Mouse (Mus musculus) embryonic fibroblast, embryonic 13.5 days (primary cell): ENCODE measurements at regions not wholly inside any gene's neighbourhood (a gene's known extent, or its start where the extent isn't known, plus 50 kb on each side); places are given as distances from the start of the nearest gene placed in this dataset.

Source experiments
- H3K27ac ChIP-seq: 2 replicates; pipeline ENCODE4 v1.5.1; 2012; ENCODE audit warnings: low read length, control low read depth, inconsistent platforms; ENCODE audit not compliant: insufficient read depth
- H3K4me1 ChIP-seq: 2 replicates; pipeline ENCODE4 v1.6.1; 2011; ENCODE audit warnings: low read length; ENCODE audit not compliant: control insufficient read depth, insufficient read depth
- H3K4me3 ChIP-seq: 2 replicates; pipeline ENCODE4 v1.5.1; 2011; ENCODE audit warnings: mild to moderate bottlenecking, control low read depth, low read length; ENCODE audit not compliant: insufficient read depth
- CTCF ChIP-seq: IDR thresholded peaks from 2 replicates; pipeline ENCODE4 v1.5.1; 2011; ENCODE audit warnings: mild to moderate bottlenecking, control low read depth, low read length, moderate library complexity, borderline replicate concordance; ENCODE audit not compliant: insufficient read depth
- POLR2A ChIP-seq: IDR thresholded peaks from 2 replicates; pipeline ENCODE4 v1.6.1; 2011; ENCODE audit warnings: low read depth, mild to moderate bottlenecking, control low read depth, low read length, moderate library complexity

DNA sequence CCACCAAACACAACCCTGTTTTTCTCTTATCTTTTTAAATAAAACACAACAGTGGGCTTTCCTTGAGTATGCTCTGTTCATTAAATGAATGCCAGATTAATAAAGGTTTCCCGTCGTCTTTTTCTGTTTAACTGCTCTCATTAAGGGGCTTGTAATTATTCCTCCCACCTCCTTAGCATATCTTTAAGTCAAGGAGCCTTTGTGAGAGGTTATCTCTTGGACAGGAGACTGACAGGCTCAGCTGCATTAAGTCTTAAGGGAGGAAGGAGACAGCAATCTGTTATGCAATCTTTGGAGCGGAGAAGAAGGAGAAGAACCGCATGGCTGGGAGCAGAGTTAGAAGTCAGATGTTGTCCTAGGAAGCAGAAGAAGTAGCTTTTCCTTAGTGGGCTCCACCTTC lies 111.3 kb upstream of the Syt6 start:
- no peak for TF ChIP-seq POLR2A
- no peak for TF ChIP-seq CTCF
- Histone ChIP-seq H3K4me3 (no peak overlapping the region), H3K27ac (no peak overlapping the region), H3K4me1 (no peaks in the 10 kb centered on the region)

DNA sequence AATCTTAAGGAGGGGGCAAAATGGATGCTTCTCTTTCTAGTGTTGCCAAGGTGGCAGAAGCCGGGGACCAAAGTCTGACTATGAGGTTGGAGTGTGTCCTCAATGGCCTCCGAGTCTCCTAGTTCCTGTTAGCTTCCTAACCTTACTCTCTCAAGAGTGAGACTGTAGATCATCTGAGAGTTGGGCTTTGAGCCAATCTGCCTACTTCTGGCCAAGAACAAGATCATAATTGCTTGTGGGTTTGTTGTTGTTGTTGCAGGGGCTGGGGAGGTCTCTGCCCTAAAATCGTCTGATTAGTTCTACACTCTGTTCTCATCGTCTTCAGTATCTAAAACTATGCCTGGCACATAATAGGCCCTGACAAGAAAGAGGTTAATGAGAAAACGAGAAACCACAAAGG lies 110.8 kb upstream of the Syt6 start:
- no peaks in the 10 kb centered on the region for H3K4me1 ChIP-seq
- TF ChIP-seq CTCF (no peak), POLR2A (no peak)

DNA sequence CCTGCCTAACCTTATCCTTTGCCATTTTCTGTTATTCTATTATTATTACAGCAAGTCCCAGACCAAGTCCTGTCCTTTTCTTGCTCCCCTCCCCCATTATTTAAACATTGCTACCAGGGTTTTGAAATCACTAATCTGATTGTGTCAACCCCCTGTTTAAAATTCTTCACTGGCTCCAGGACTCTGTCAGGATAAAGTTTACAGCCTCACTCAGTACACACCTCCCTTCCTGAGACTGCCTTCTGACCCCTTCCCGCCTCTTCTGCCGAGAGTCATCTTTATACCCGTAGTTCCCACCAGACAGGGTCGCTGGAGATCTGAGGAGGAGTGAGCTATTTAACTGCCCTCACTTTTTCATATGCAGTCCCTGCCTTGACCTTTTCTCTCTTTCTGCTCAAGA lies 110.3 kb upstream of the Syt6 start:
- no peak overlapping the region for H3K27ac ChIP-seq
- no peak for TF ChIP-seq CTCF
- no peak for TF ChIP-seq POLR2A
- no peak overlapping the region for H3K4me3 ChIP-seq
- H3K4me1 ChIP-seq = no peaks in the 10 kb centered on the region

More for the DNA sequence above, 110.8 kb upstream of the Syt6 start:
- Histone ChIP-seq H3K27ac (no peak overlapping the region), H3K4me3 (no peak overlapping the region)

DNA sequence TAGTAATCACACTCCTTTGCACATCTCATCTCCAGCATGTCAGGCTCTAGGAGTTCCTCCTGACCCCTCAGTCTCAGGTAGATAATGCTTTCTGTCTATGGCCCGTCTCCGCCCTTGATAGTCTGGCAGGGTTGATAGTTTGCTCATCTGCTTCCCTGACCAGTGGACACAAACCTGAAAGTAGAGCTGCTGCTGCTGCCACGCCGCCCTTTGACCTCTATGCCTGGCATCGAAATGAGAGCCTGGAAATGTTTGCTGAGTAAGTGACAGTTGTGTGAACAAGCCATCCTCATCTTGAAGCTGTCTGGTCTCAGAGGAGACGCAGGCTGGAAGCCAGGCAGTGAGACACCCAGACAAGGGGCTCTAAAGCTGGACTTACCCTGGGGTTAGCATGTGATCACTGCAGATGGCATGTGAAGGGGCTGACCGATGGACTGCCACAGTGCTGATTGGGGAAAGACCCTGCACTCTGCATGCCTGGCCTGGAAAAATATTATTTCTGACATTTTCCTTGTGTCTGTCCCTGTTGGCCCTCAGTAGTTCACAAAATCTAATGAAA lies 109.8 kb upstream of the Syt6 start:
- TF ChIP-seq CTCF (no peak), POLR2A (no peak)
- H3K4me1 ChIP-seq = no peaks in the 10 kb centered on the region
- no peak overlapping the region for H3K27ac ChIP-seq
- no peak overlapping the region for H3K4me3 ChIP-seq

DNA sequence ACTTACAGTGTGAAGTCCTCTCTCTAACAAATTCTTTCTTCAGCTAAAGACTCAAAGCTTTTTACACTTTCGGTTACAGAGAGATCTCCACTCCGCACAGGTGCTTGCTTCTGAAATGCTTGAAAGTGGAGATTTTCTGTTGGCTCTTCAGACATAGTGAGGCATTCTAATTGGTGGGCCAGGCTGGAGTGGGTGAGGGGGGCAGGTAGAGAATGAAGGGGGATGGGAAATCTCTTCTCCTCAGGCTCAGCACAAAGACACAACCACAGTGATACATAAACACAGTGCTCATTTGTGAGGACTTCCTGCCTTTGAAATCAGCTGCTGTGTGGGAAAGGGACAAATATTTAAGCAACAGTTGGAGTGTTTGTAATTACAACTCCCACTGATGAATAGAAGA lies 109.1 kb upstream of the Syt6 start:
- TF ChIP-seq POLR2A (no peak), CTCF (no peak)

DNA sequence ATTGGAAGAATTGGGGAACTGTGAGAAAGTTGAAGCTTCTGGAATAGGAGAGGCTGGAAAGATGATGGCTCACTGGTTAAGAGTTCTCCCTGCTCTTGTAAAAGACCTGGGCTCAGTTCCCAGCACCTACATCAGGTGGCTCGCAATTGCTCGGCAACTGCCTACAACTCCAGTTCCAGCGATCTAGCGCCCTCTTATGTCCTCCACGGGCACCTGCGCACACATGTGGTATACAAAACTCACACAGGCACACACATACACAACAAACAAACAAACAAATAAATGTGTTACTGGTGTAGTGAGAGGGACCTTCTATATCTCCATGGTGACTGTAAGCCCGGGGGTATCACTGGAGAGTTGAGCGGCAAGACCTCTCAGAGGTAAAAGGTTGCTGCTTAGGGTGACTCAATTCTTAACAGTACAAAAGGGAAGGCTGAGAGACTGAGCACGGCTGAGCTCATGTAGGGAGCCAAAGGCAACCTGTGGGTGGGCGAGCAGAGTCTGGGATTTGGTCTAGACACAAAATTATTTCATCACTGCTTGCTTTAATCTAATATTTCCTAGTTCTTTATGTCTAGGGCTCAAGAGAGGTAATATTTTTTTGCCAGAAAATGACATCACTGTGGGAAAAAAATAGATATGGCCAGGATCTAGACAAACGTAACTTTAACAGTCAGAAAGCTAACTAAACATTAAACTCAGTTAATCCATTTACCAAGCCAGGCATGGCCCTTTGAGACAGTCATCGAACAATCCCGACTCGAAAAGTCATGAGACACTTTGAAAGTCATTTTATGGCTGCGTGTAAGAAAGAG lies 104.2 kb upstream of the Syt6 start:
- Histone ChIP-seq H3K4me3 (no peak overlapping the region), H3K27ac (no peak overlapping the region), H3K4me1 (no peaks in the 10 kb centered on the region)
- TF ChIP-seq POLR2A (no peak), CTCF (no peak)

More for the DNA sequence above, 109.1 kb upstream of the Syt6 start:
- H3K4me1 ChIP-seq = no peaks in the 10 kb centered on the region
- no peak overlapping the region for H3K27ac ChIP-seq
- no peak overlapping the region for H3K4me3 ChIP-seq

DNA sequence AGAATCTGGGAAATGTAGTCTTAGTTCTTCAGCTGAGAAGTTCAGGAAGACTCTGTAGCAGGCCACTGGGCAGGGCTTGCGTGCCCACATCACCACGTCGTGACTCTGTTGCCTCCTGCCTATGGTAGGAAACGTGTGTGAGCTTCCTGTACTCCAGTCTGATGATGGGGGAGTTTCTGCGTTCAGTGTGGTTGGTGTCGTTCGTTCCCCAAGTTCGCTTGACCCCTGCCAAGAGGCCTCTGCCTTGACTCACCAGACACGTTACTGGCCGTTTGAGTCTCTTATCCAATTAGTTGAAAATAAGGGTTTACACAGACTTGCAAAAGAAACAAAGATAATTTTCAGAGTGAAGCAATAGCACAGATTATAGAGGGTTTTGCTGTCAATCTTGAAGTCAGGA lies 102.4 kb upstream of the Syt6 start:
- Histone ChIP-seq H3K4me1 (no peaks in the 10 kb centered on the region), H3K4me3 (no peak overlapping the region), H3K27ac (no peak overlapping the region)
- TF ChIP-seq CTCF (no peak), POLR2A (no peak)

DNA sequence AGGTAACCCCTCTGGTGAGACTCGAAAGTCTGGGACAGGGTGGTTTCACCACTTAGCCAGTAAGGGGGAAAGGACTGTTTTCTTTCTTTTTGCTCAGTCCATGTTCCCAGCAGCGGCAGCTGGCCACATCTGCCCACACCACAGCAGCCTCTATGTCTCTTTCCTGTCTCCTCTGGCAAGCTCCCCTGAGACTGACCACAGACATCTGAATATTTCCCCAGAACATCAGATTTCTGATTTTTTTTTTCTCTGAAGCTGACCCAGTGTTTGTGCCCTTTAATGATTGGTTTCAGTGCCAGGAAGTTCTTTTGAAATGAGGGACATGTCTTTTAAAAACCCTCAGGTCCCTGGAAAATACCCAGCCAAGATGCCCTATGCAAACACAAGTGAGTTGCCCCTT lies 101.7 kb upstream of the Syt6 start:
- H3K4me1 ChIP-seq = no peaks in the 10 kb centered on the region
- TF ChIP-seq POLR2A = no peak
- TF ChIP-seq CTCF = no peak
- H3K4me3 ChIP-seq = no peak overlapping the region
- no peak overlapping the region for H3K27ac ChIP-seq

DNA sequence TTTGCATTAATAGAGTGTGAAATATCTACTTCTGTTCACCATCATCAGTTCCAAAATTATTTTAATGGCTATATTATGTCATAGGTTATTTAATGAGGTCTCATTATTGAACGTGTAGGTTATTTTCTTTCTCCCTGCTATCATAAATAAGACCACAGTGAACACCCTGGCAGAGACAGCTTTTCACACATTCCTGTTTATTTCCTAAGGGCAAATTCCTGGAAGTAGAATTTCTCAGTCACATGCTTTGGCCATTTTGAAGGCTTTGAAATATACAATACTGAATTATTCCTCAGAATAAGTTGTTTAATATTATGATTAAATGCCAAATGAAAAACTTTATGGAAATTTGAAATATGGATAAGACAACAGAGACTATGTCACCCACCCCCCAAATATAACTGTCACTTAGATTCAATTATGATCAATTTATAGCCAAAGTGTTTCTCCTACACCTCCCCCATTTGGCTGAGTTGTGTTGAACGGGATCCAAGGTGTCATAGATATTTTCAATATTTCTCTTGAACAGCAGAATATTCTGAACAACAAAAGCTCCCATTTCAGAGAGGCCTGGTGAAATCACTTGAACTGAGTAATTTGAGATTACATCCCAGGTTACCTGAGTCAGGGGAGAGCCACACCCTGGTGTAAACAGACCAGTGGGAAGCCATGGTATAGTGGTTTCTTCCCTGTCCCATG lies 95.0 kb upstream of the Syt6 start:
- Histone ChIP-seq H3K27ac (no peak overlapping the region), H3K4me1 (no peaks in the 10 kb centered on the region), H3K4me3 (no peak overlapping the region)
- TF ChIP-seq CTCF = no peak
- no peak for TF ChIP-seq POLR2A

DNA sequence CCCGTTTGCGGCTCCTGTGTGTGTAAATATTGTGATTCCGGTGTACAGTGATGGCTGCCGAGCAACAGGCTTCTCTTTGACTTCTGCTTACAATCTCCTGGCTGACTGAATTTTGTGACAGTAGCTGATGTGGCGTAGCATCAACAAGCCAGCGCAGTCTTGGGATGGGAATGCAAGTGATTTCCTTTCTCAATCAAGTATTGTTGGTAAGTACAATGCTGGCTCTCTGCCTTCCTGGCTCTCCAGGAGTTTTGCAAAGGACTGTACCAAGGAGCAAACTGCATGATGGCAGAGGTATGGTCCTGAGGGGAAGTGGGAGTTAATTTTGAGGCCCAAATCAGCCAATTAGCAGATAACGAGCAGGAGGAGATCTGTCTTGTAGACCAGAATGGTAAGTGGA lies 94.4 kb upstream of the Syt6 start:
- no peak overlapping the region for H3K4me3 ChIP-seq
- H3K4me1 ChIP-seq = no peaks in the 10 kb centered on the region
- TF ChIP-seq POLR2A = no peak
- no peak for TF ChIP-seq CTCF
- H3K27ac ChIP-seq = no peak overlapping the region

DNA sequence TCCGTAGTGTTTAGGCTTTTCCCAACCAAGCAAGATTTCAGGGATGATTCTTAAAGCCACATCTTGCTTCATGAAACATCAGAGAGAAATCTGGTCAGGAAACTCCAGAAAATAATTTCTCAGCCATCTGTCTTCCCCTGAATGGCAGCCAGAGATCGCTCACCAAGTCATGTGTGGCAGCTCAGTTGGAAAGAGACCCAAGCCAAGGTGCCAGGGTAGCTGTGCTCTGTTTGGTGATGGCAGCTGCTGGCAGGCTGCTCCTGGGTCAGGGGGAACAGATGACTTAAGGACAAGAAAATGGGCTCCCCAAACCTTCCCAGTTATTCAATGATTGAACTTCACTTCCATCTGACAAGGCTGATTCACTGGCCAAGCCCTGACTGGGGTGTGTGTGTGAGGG lies 91.7 kb upstream of the Syt6 start:
- no peak overlapping the region for H3K27ac ChIP-seq
- no peak for TF ChIP-seq POLR2A
- no peak for TF ChIP-seq CTCF
- H3K4me3 ChIP-seq = no peak overlapping the region
- H3K4me1 ChIP-seq = no peaks in the 10 kb centered on the region
